ENCODE assay signal across 8 mouse cellular contexts in genomic region chr6:120362774-120363687, GRCm38 (mm10). TPM values are rescaled to one million over a fixed set of nuclear protein-coding genes. Genes with fewer than 3 reads are reported as not detected.
DNase-seq lines count a peak whose midpoint lies in the region; ATAC-seq and TF ChIP-seq lines count a peak whose summit lies in the region.

No protein-coding gene starts in this region.

- peak overlapping the region; percentile 75 for H3K4me3 ChIP-seq in layer of hippocampus, adult 2 months
- peak overlapping the region; percentile 75 for H3K4me3 ChIP-seq in intestine, embryonic 14.5 days (ENCODE audit: low read depth, low read length)
- H3K4me3 ChIP-seq in midbrain, embryonic 15.5 days, result peak overlapping the region; percentile 100

- DNase-seq in layer of hippocampus, adult 2 months (ENCODE audit: low spot score in 2 of 2), result no peak
- no peak for DNase-seq in layer of hippocampus, adult 9-11 months
- no peak for DNase-seq in intestine, embryonic 14.5 days (ENCODE audit: low spot score)
- DNase-seq in adrenal gland, adult 2 months, result no peak
- DNase-seq in left cerebral cortex, postnatal 4 days, result no peak
- no peak for DNase-seq in urinary bladder, postnatal 36 days (ENCODE audit: low spot score in 2 of 2)

- peak overlapping the region; percentile 96 for H3K27ac ChIP-seq in layer of hippocampus, adult 2 months
- peak overlapping the region; percentile 97 for H3K27ac ChIP-seq in intestine, embryonic 14.5 days (ENCODE audit: low read depth)
- peak overlapping the region; percentile 97 for H3K27ac ChIP-seq in midbrain, embryonic 15.5 days

- H3K4me1 ChIP-seq in intestine, embryonic 14.5 days (replicated peaks; ENCODE audit: control insufficient read depth, insufficient read depth, low read length), result peaks cover 17% of the 10 kb centered on the region
- peaks cover 20% of the 10 kb centered on the region for H3K4me1 ChIP-seq in midbrain, embryonic 15.5 days

- no peak for TF ChIP-seq CTCF in layer of hippocampus, adult 2 months (conservative IDR thresholded peaks at IDR 0.05)

- H3K36me3 ChIP-seq in intestine, embryonic 14.5 days (ENCODE audit: control insufficient read depth, insufficient read depth, low read length), result peaks cover 15% of the 10 kb centered on the region
- H3K36me3 ChIP-seq in midbrain, embryonic 15.5 days (replicated peaks), result peaks cover 5% of the 10 kb centered on the region; the same call in 1 of the 2 replicates

- intact Hi-C loops in left cerebral cortex, postnatal 4 days (cut with DNase I), result no loop called here

- H3K27me3 ChIP-seq in intestine, embryonic 14.5 days (replicated peaks; ENCODE audit: control insufficient read depth, insufficient read depth, low read length), result no peaks in the 10 kb centered on the region
- H3K27me3 ChIP-seq in midbrain, embryonic 15.5 days (replicated peaks), result no peaks in the 10 kb centered on the region

- no peaks in the 10 kb centered on the region for H3K9me3 ChIP-seq in intestine, embryonic 14.5 days (ENCODE audit: control insufficient read depth, low read length)
- H3K9me3 ChIP-seq in midbrain, embryonic 15.5 days, result no peaks in the 10 kb centered on the region

- peak overlapping the region; percentile 75 for H3K9ac ChIP-seq in intestine, embryonic 14.5 days (ENCODE audit: low read length)
- peak overlapping the region; percentile 96 for H3K9ac ChIP-seq in midbrain, embryonic 15.5 days

- WGBS in intestine, embryonic 14.5 days, result 21% methylated on average over 15 of the region's 15 CpGs
- 28% methylated on average over 15 of the region's 15 CpGs for WGBS in midbrain, embryonic 15.5 days

- peak overlapping the region; percentile 94 for H3K4me2 ChIP-seq in intestine, embryonic 14.5 days (ENCODE audit: low read length)
- H3K4me2 ChIP-seq in midbrain, embryonic 15.5 days, result peak overlapping the region; percentile 98

- peak; percentile 7 for ATAC-seq in common myeloid progenitor, adult 5-6 weeks (replicated peaks; ENCODE audit: low read depth, poor library complexity, severe bottlenecking)
- no peak; the same call in 1 of the 2 replicates for ATAC-seq in intestine, embryonic 14.5 days (replicated peaks; ENCODE audit: low FRiP score, low TSS enrichment, low read depth)
- peak; percentile 5; the same call in 1 of the 2 replicates for ATAC-seq in midbrain, embryonic 15.5 days (replicated peaks)

RNA-seq across cellular contexts. Expression of gene Kdm5a, which starts 0.9 kb away (rescaled TPM):
- 10 to 100 TPM; 43.3 to 47.3 TPM for total RNA-seq in layer of hippocampus, adult 2 months (2021)
- total RNA-seq in common myeloid progenitor, adult 5-6 weeks (2017), result 134 and 155 TPM in 2 replicates
- polyA plus RNA-seq in intestine, embryonic 14.5 days (2014; fragmentation: Nextera tagmentation; extraction: Ambion mirVana), result 50.6 and 54.7 TPM in 2 replicates
- polyA plus RNA-seq in midbrain, embryonic 15.5 days (2015; fragmentation: Nextera tagmentation; extraction: Ambion mirVana), result 37.2 and 38.9 TPM in 2 replicates
- total RNA-seq in adrenal gland, adult 2 months (2021), result 10 to 100 TPM; 42.8 to 46.2 TPM
- 1.0 TPM in 2 replicates for polyA plus RNA-seq in adrenal gland, adult 2 months (2012; rRNA removed)
- total RNA-seq in left cerebral cortex, postnatal 4 days (2021), result 10 to 100 TPM; 34.7 to 37.0 TPM

RNA-seq across cellular contexts. Expression of gene Ccdc77, which starts 1.1 kb away (rescaled TPM):
- total RNA-seq in layer of hippocampus, adult 2 months (2021), result 1 to 10 TPM; 4.7 to 6.8 TPM
- 36.1 and 59.4 TPM in 2 replicates for total RNA-seq in common myeloid progenitor, adult 5-6 weeks (2017)
- polyA plus RNA-seq in intestine, embryonic 14.5 days (2014; fragmentation: Nextera tagmentation; extraction: Ambion mirVana), result 21.5 and 24.6 TPM in 2 replicates
- 10.1 and 11.0 TPM in 2 replicates for polyA plus RNA-seq in midbrain, embryonic 15.5 days (2015; fragmentation: Nextera tagmentation; extraction: Ambion mirVana)
- total RNA-seq in adrenal gland, adult 2 months (2021), result 1 to 10 TPM; 4.2 to 6.8 TPM
- polyA plus RNA-seq in adrenal gland, adult 2 months (2012; rRNA removed), result 1.3 and 1.7 TPM in 2 replicates
- 1 to 10 TPM; 6.1 to 6.3 TPM for total RNA-seq in left cerebral cortex, postnatal 4 days (2021)
